Mouse (Mus musculus) bone marrow, adult 2 months (tissue): Measurements from ENCODE around the gene Wdr4.

Experiments used
- CTCF ChIP-seq: fragments of 200-500 bp; IDR thresholded peaks from 2 replicates; pipeline ENCODE4 v1.5.1; 2011; ENCODE audit warnings: low read length, control low read depth; ENCODE audit not compliant: control insufficient read depth, insufficient read depth
- POLR2A ChIP-seq: fragments of 200-500 bp; IDR thresholded peaks from 2 replicates; pipeline ENCODE4 v1.6.1; 2011; ENCODE audit warnings: low read depth, mild to moderate bottlenecking, control low read depth, low read length, borderline replicate concordance; ENCODE audit not compliant: control insufficient read depth

GRCm38 (mm10) chr17:31466854-31467253 is 52.9 kb downstream of the Wdr4 start:
- TF ChIP-seq POLR2A (no peak), CTCF (peak; percentile 49; the same call in 1 of the 2 replicates)
